Mouse (Mus musculus): ENCODE results near the gene Ptprf. TPM values are rescaled to one million over a fixed set of nuclear protein-coding genes. Genes with fewer than 3 reads are reported as not detected.

Gene Ptprf
- polyA plus RNA-seq, 1 experiment, result 7.6 TPM

- Histone ChIP-seq H3K36me3 (ENCODE audit: control insufficient read depth, insufficient read depth) (no peaks in the 10 kb centered on the region), H3K4me2 (ENCODE audit: low read depth) (no peak overlapping the region), H3K79me2 (ENCODE audit: control insufficient read depth, insufficient read depth) (no peaks in the 10 kb centered on the region), H3ac (ENCODE audit: control insufficient read depth, insufficient read length) (no peak overlapping the region), H3K4me3 (no peak overlapping the region), H3K27me3 (ENCODE audit: control insufficient read depth, insufficient read depth, insufficient read length) (no peaks in the 10 kb centered on the region)
- no peak for TF ChIP-seq POLR2AphosphoS2 (IDR thresholded peaks at IDR 0.05; ENCODE audit: insufficient read length, low read depth)
- TF ChIP-seq MAX (IDR thresholded peaks at IDR 0.05; ENCODE audit: low read depth), result no peak
- no peak for TF ChIP-seq POLR2A (IDR thresholded peaks at IDR 0.05; ENCODE audit: insufficient read length, low read depth)
- no peak for TF ChIP-seq MYOD1 (IDR thresholded peaks at IDR 0.05; ENCODE audit: control insufficient read depth in 1 of 3, insufficient read length in 2 of 3, low read depth in 2 of 3)
- TF ChIP-seq E2F4 (IDR thresholded peaks at IDR 0.05; ENCODE audit: insufficient read depth), result no peak
- no peak for TF ChIP-seq TCF3 (IDR thresholded peaks at IDR 0.05; ENCODE audit: insufficient read length, low read depth)
- TF ChIP-seq CEBPB (IDR thresholded peaks at IDR 0.05; ENCODE audit: insufficient read depth, poor library complexity, severe bottlenecking), result no peak
- no peak for TF ChIP-seq USF1 (IDR thresholded peaks at IDR 0.05; ENCODE audit: low read depth)
- no peak for TF ChIP-seq MYOG (IDR thresholded peaks at IDR 0.05; ENCODE audit: control insufficient read depth in 1 of 3, insufficient read depth in 1 of 3, insufficient read length in 2 of 3, low read depth in 2 of 3)
- no peak for TF ChIP-seq REST (IDR thresholded peaks at IDR 0.05; ENCODE audit: insufficient read depth, insufficient read length)
- no peak for TF ChIP-seq SRF (IDR thresholded peaks at IDR 0.05; ENCODE audit: control insufficient read depth, insufficient read length, low read depth)
- no peak for TF ChIP-seq TCF12 (IDR thresholded peaks at IDR 0.05; ENCODE audit: insufficient read depth, poor library complexity, severe bottlenecking)
These were observed 18.9 kb downstream of the Ptprf start for GRCm38 (mm10) chr4:118272258-118272657.

GRCm38 (mm10) chr4:118271556-118272074, 19.6 kb downstream of the Ptprf start:
- no peak overlapping the region for H3K4me2 ChIP-seq (ENCODE audit: low read depth)
- no peaks in the 10 kb centered on the region for H3K27me3 ChIP-seq (ENCODE audit: control insufficient read depth, insufficient read depth, insufficient read length)
- no peaks in the 10 kb centered on the region for H3K79me2 ChIP-seq (ENCODE audit: control insufficient read depth, insufficient read depth)
- H3K36me3 ChIP-seq (ENCODE audit: control insufficient read depth, insufficient read depth), result no peaks in the 10 kb centered on the region
- H3K4me3 ChIP-seq, result no peak overlapping the region
- no peak for TF ChIP-seq POLR2A (IDR thresholded peaks at IDR 0.05; ENCODE audit: insufficient read length, low read depth)
- no peak overlapping the region for H3ac ChIP-seq (ENCODE audit: control insufficient read depth, insufficient read length)

GRCm38 (mm10) chr4:118270706-118271105, 20.5 kb downstream of the Ptprf start:
- no peak overlapping the region for H3ac ChIP-seq (ENCODE audit: control insufficient read depth, insufficient read length)
- no peak overlapping the region for H3K4me3 ChIP-seq
- H3K79me2 ChIP-seq (ENCODE audit: control insufficient read depth, insufficient read depth), result no peaks in the 10 kb centered on the region
- H3K27me3 ChIP-seq (ENCODE audit: control insufficient read depth, insufficient read depth, insufficient read length), result peaks cover 3% of the 10 kb centered on the region
- H3K4me2 ChIP-seq (ENCODE audit: low read depth), result no peak overlapping the region
- TF ChIP-seq USF1 (IDR thresholded peaks at IDR 0.05; ENCODE audit: low read depth) (no peak), POLR2AphosphoS2 (IDR thresholded peaks at IDR 0.05; ENCODE audit: insufficient read length, low read depth) (no peak), POLR2A (IDR thresholded peaks at IDR 0.05; ENCODE audit: insufficient read length, low read depth) (no peak), TCF3 (IDR thresholded peaks at IDR 0.05; ENCODE audit: insufficient read length, low read depth) (no peak), MYOD1 (IDR thresholded peaks at IDR 0.05; ENCODE audit: control insufficient read depth in 1 of 3, insufficient read length in 2 of 3, low read depth in 2 of 3) (no peak), TCF12 (IDR thresholded peaks at IDR 0.05; ENCODE audit: insufficient read depth, poor library complexity, severe bottlenecking) (no peak), CEBPB (IDR thresholded peaks at IDR 0.05; ENCODE audit: insufficient read depth, poor library complexity, severe bottlenecking) (no peak), MYOG (IDR thresholded peaks at IDR 0.05; ENCODE audit: control insufficient read depth in 1 of 3, insufficient read depth in 1 of 3, insufficient read length in 2 of 3, low read depth in 2 of 3) (no peak), SRF (IDR thresholded peaks at IDR 0.05; ENCODE audit: control insufficient read depth, insufficient read length, low read depth) (no peak), MAX (IDR thresholded peaks at IDR 0.05; ENCODE audit: low read depth) (no peak), E2F4 (IDR thresholded peaks at IDR 0.05; ENCODE audit: insufficient read depth) (no peak), REST (IDR thresholded peaks at IDR 0.05; ENCODE audit: insufficient read depth, insufficient read length) (no peak)
- no peaks in the 10 kb centered on the region for H3K36me3 ChIP-seq (ENCODE audit: control insufficient read depth, insufficient read depth)

GRCm38 (mm10) chr4:118269999-118270398, 21.2 kb downstream of the Ptprf start:
- H3K79me2 ChIP-seq (ENCODE audit: control insufficient read depth, insufficient read depth), result no peaks in the 10 kb centered on the region
- H3K4me2 ChIP-seq (ENCODE audit: low read depth), result no peak overlapping the region
- peaks cover 5% of the 10 kb centered on the region for H3K27me3 ChIP-seq (ENCODE audit: control insufficient read depth, insufficient read depth, insufficient read length)
- TF ChIP-seq MYOD1 (IDR thresholded peaks at IDR 0.05; ENCODE audit: control insufficient read depth in 1 of 3, insufficient read length in 2 of 3, low read depth in 2 of 3) (no peak), SRF (IDR thresholded peaks at IDR 0.05; ENCODE audit: control insufficient read depth, insufficient read length, low read depth) (no peak), REST (IDR thresholded peaks at IDR 0.05; ENCODE audit: insufficient read depth, insufficient read length) (no peak), CEBPB (IDR thresholded peaks at IDR 0.05; ENCODE audit: insufficient read depth, poor library complexity, severe bottlenecking) (no peak), POLR2A (IDR thresholded peaks at IDR 0.05; ENCODE audit: insufficient read length, low read depth) (no peak), POLR2AphosphoS2 (IDR thresholded peaks at IDR 0.05; ENCODE audit: insufficient read length, low read depth) (no peak), USF1 (IDR thresholded peaks at IDR 0.05; ENCODE audit: low read depth) (no peak), E2F4 (IDR thresholded peaks at IDR 0.05; ENCODE audit: insufficient read depth) (no peak), TCF12 (IDR thresholded peaks at IDR 0.05; ENCODE audit: insufficient read depth, poor library complexity, severe bottlenecking) (no peak), MYOG (IDR thresholded peaks at IDR 0.05; ENCODE audit: control insufficient read depth in 1 of 3, insufficient read depth in 1 of 3, insufficient read length in 2 of 3, low read depth in 2 of 3) (no peak), MAX (IDR thresholded peaks at IDR 0.05; ENCODE audit: low read depth) (no peak), TCF3 (IDR thresholded peaks at IDR 0.05; ENCODE audit: insufficient read length, low read depth) (no peak)
- H3ac ChIP-seq (ENCODE audit: control insufficient read depth, insufficient read length), result no peak overlapping the region
- no peaks in the 10 kb centered on the region for H3K36me3 ChIP-seq (ENCODE audit: control insufficient read depth, insufficient read depth)
- no peak overlapping the region for H3K4me3 ChIP-seq

Measured in myocyte (in vitro differentiated cells).